In the genomic region with DNA sequence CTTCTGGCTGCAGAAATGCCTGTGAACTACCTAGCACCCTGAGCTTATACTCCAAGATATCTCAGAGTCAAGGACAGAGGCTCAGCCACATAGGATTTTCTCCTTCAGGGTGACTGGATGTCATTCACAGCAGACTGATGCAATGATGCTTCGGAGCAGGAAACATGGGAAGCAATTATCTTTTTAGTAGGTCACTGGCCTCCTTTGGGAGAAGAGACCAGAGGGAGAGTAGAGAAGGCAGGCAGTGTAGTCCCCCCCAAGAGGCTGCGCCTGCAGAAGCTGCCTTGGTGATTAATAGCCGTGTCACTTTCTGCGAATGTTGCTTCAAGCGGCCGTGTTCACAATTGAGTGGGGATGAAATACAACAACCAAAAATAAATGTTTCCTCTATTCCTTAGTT, we compare ENCODE assay signal across 10 mouse cellular contexts.
DNase-seq lines count a peak whose midpoint lies in the region; ATAC-seq and TF ChIP-seq lines count a peak whose summit lies in the region.
"Had no signal": no experiment of that assay in that cellular context is flagged by ENCODE, and none has a peak within 500 bp of the region (broad histone marks: within the 10 kb centered on the region; RNA-seq: fewer than 3 reads in every experiment).

No protein-coding gene starts in this region.

- WGBS in intestine, embryonic 14.5 days, result 21% methylated on average over 6 of the region's 6 CpGs
- 30% methylated on average over 6 of the region's 6 CpGs for WGBS in intestine, embryonic 16.5 days
- WGBS in midbrain, embryonic 16.5 days, result 26% methylated on average over 6 of the region's 6 CpGs

- intact Hi-C loops in heart, postnatal 36 days (cut with DNase I), result no loop called here

- no peak for TF ChIP-seq CTCF in C2C12 (IDR thresholded peaks at IDR 0.05; ENCODE audit: control insufficient read depth, insufficient read depth, insufficient read length)

- no peak for DNase-seq in intestine, embryonic 14.5 days (ENCODE audit: low spot score)
- DNase-seq in 3T3-L1 (ENCODE audit: low read depth, low spot score), result peak; percentile 29
- DNase-seq in adipocyte (ENCODE audit: low spot score), result no peak
- no peak for DNase-seq in heart, postnatal 36 days
- DNase-seq: liver, postnatal 0 days had no signal

- ATAC-seq in intestine, embryonic 14.5 days (replicated peaks; ENCODE audit: low FRiP score, low TSS enrichment, low read depth), result no peak
- no peak for ATAC-seq in intestine, embryonic 16.5 days
- ATAC-seq in midbrain, embryonic 16.5 days, result peak; percentile 54; the same call in 1 of the 2 replicates
- ATAC-seq in CD4-positive, CD25-positive, alpha-beta regulatory T cell, adult 4 months, result no peak
- ATAC-seq: liver, postnatal 0 days had no signal

- no peaks in the 10 kb centered on the region for H3K79me2 ChIP-seq in C2C12 (ENCODE audit: control insufficient read depth, insufficient read depth)

- H3K9me3 ChIP-seq in intestine, embryonic 14.5 days (ENCODE audit: control insufficient read depth, low read length), result no peaks in the 10 kb centered on the region
- H3K9me3 ChIP-seq in intestine, embryonic 16.5 days (ENCODE audit: control insufficient read depth, low read length), result no peaks in the 10 kb centered on the region
- no peaks in the 10 kb centered on the region for H3K9me3 ChIP-seq in midbrain, embryonic 16.5 days (replicated peaks; ENCODE audit: control insufficient read depth, low read length, poor library complexity, severe bottlenecking)
- H3K9me3 ChIP-seq: stomach, embryonic 15.5 days had no signal

- H3ac ChIP-seq in C2C12 (ENCODE audit: control insufficient read depth, insufficient read length, low read depth), result no peak overlapping the region

- H3K79me3 ChIP-seq in C2C12 (ENCODE audit: low read depth), result no peaks in the 10 kb centered on the region

- no peak overlapping the region for H3K4me3 ChIP-seq in intestine, embryonic 14.5 days (ENCODE audit: low read depth, low read length)
- H3K4me3 ChIP-seq in intestine, embryonic 16.5 days (ENCODE audit: low read length), result no peak overlapping the region
- no peak overlapping the region for H3K4me3 ChIP-seq in C2C12 (ENCODE audit: insufficient read depth, poor library complexity, severe bottlenecking)
- H3K4me3 ChIP-seq in midbrain, embryonic 16.5 days (ENCODE audit: low read depth, low read length), result no peak overlapping the region
- H3K4me3 ChIP-seq: stomach, embryonic 15.5 days had no signal

- H3K9ac ChIP-seq in intestine, embryonic 14.5 days (ENCODE audit: low read length), result no peak overlapping the region
- no peak overlapping the region for H3K9ac ChIP-seq in intestine, embryonic 16.5 days (ENCODE audit: low read depth, low read length)
- peak overlapping the region; percentile 46; the same call in 1 of the 2 replicates for H3K9ac ChIP-seq in midbrain, embryonic 16.5 days (ENCODE audit: low read depth, low read length)
- H3K9ac ChIP-seq: liver, postnatal 0 days; stomach, embryonic 15.5 days had no signal

- no peak overlapping the region for H3K27ac ChIP-seq in intestine, embryonic 14.5 days (ENCODE audit: low read depth)
- no peak overlapping the region for H3K27ac ChIP-seq in intestine, embryonic 16.5 days (ENCODE audit: low read length)
- peak overlapping the region; percentile 61 for H3K27ac ChIP-seq in midbrain, embryonic 16.5 days (ENCODE audit: low read length)
- H3K27ac ChIP-seq: stomach, embryonic 15.5 days had no signal

- H3K4me1 ChIP-seq in intestine, embryonic 14.5 days (replicated peaks; ENCODE audit: control insufficient read depth, insufficient read depth, low read length), result peaks cover 4% of the 10 kb centered on the region; the same call in 1 of the 2 replicates
- H3K4me1 ChIP-seq in intestine, embryonic 16.5 days (ENCODE audit: control insufficient read depth, insufficient read depth, low read length), result peaks cover 3% of the 10 kb centered on the region; the same call in 1 of the 2 replicates
- peaks cover 19% of the 10 kb centered on the region for H3K4me1 ChIP-seq in midbrain, embryonic 16.5 days (ENCODE audit: control insufficient read depth, insufficient read depth, low read length)

- no peaks in the 10 kb centered on the region for H3K36me3 ChIP-seq in intestine, embryonic 14.5 days (ENCODE audit: control insufficient read depth, insufficient read depth, low read length)
- H3K36me3 ChIP-seq in intestine, embryonic 16.5 days (ENCODE audit: control insufficient read depth, insufficient read depth, low read length), result no peaks in the 10 kb centered on the region
- no peaks in the 10 kb centered on the region for H3K36me3 ChIP-seq in C2C12 (ENCODE audit: control insufficient read depth, insufficient read depth)
- H3K36me3 ChIP-seq in midbrain, embryonic 16.5 days (ENCODE audit: control insufficient read depth, insufficient read depth, low read length), result no peaks in the 10 kb centered on the region
- H3K36me3 ChIP-seq: stomach, embryonic 15.5 days had no signal

- H3K27me3 ChIP-seq in intestine, embryonic 14.5 days (replicated peaks; ENCODE audit: control insufficient read depth, insufficient read depth, low read length), result no peaks in the 10 kb centered on the region
- H3K27me3 ChIP-seq in intestine, embryonic 16.5 days (replicated peaks; ENCODE audit: control insufficient read depth, insufficient read depth, low read length), result no peaks in the 10 kb centered on the region
- no peaks in the 10 kb centered on the region for H3K27me3 ChIP-seq in C2C12 (ENCODE audit: control insufficient read depth, insufficient read depth, insufficient read length)
- H3K27me3 ChIP-seq in midbrain, embryonic 16.5 days (ENCODE audit: control insufficient read depth, insufficient read depth, low read depth, low read length), result no peaks in the 10 kb centered on the region
- H3K27me3 ChIP-seq: stomach, embryonic 15.5 days had no signal

- 0 out of 2 replicates have a peak overlapping the region, but pooled peaks have one; percentile 12 for H3K4me2 ChIP-seq in intestine, embryonic 14.5 days (ENCODE audit: low read length)
- H3K4me2 ChIP-seq in intestine, embryonic 16.5 days (ENCODE audit: low read depth, low read length), result no peak overlapping the region
- peak overlapping the region; percentile 25; the same call in 1 of the 2 replicates for H3K4me2 ChIP-seq in midbrain, embryonic 16.5 days (ENCODE audit: low read length)
- H3K4me2 ChIP-seq: stomach, embryonic 15.5 days had no signal

TF ChIP-seq in C2C12, 6 proteins besides CTCF, POLR2A, EP300 and RAD21:
- TF ChIP-seq CEBPB (IDR thresholded peaks at IDR 0.05; ENCODE audit: low read depth) (peak; percentile 30), USF1 (IDR thresholded peaks at IDR 0.05; ENCODE audit: low read depth) (no peak)
